Mouse (Mus musculus): ENCODE results near the gene Ikbke. TPM values are rescaled to one million over a fixed set of nuclear protein-coding genes. Genes with fewer than 3 reads are reported as not detected.

Ikbke gene
- total and polyA plus RNA-seq, 3 experiments, result 14.0 to 43.8 (median 29.5) TPM

GRCm38 (mm10) chr1:131293922-131294250, 14.5 kb upstream of the Ikbke start:
- Histone ChIP-seq H3K9ac (ENCODE audit: insufficient read depth, low read depth) (no peak overlapping the region), H3K4me3 (replicated peaks in 1 of 3; ENCODE audit: low read depth in 2 of 3, low read length in 2 of 3, poor library complexity in 1 of 3) (no peak overlapping the region), H3K36me3 (replicated peaks in 1 of 2; ENCODE audit: control insufficient read depth in 1 of 2, insufficient read depth in 1 of 2, low read length in 1 of 2) (peaks cover 47 to 86% of the 10 kb centered on the region in 2 experiments), H3K79me2 (replicated peaks; ENCODE audit: control insufficient read depth, extremely low read depth, insufficient read depth, poor library complexity, severe bottlenecking) (no peaks in the 10 kb centered on the region), H3K27ac (ENCODE audit: insufficient read depth, low read depth) (no peak overlapping the region), H3K4me2 (ENCODE audit: insufficient read depth, low read depth, poor library complexity, severe bottlenecking) (no peak overlapping the region), H3K4me1 (ENCODE audit: control insufficient read depth in 1 of 2, insufficient read depth in 2 of 2) (no peaks in the 10 kb centered on the region), H3K9me3 (replicated peaks; ENCODE audit: low read length) (no peaks in the 10 kb centered on the region), H3K27me3 (replicated peaks) (no peaks in the 10 kb centered on the region)
- DNase-seq (ENCODE audit: extremely low read depth), result no peak
- dilution Hi-C loops (cut with MboI; ENCODE audit: extremely low pct_ligation_motif_present, extremely low pct_unique_long_range_greater_than_20kb, low sequenced_read_pairs) (no loop called here), in situ Hi-C loops (cut with MboI; ENCODE audit: low pct_ligation_motif_present, low pct_unique_long_range_greater_than_20kb, low sequenced_read_pairs) (no loop called here)
- TF ChIP-seq USF1 (IDR thresholded peaks at IDR 0.05; ENCODE audit: low read depth, low read length) (no peak), KAT2A (IDR thresholded peaks at IDR 0.05; ENCODE audit: insufficient replicate concordance, low read length) (no peak), HCFC1 (IDR thresholded peaks at IDR 0.05; ENCODE audit: low read depth, low read length) (no peak), MYC (IDR thresholded peaks at IDR 0.05; ENCODE audit: low read depth, low read length) (no peak), RCOR1 (conservative IDR thresholded peaks at IDR 0.05; ENCODE audit: low read depth, low read length) (no peak), MEF2A (IDR thresholded peaks at IDR 0.05; ENCODE audit: borderline replicate concordance, low read depth, low read length) (no peak), TCF12 (IDR thresholded peaks at IDR 0.05; ENCODE audit: low read depth, low read length) (no peak), POLR2AphosphoS2 (IDR thresholded peaks at IDR 0.05; ENCODE audit: low read depth, low read length) (no peak), JUN (IDR thresholded peaks at IDR 0.05; ENCODE audit: insufficient read depth, low read depth, low read length) (no peak), GABPA (IDR thresholded peaks at IDR 0.05; ENCODE audit: insufficient replicate concordance, low read depth, low read length) (no peak), CTCF (conservative IDR thresholded peaks at IDR 0.05 in 1 of 2, IDR thresholded peaks at IDR 0.05 in 1 of 2; ENCODE audit: low read depth in 2 of 2, low read length in 2 of 2) (no peak), ZMIZ1 (IDR thresholded peaks at IDR 0.05; ENCODE audit: low read depth, low read length) (no peak), MAX (IDR thresholded peaks at IDR 0.05; ENCODE audit: low read length) (no peak), ZKSCAN1 (IDR thresholded peaks at IDR 0.05; ENCODE audit: borderline replicate concordance, low read depth, low read length) (no peak), ETS1 (conservative IDR thresholded peaks at IDR 0.05; ENCODE audit: low read depth, low read length) (no peak), BHLHE40 (IDR thresholded peaks at IDR 0.05; ENCODE audit: low read depth, low read length) (no peak)

GRCm38 (mm10) chr1:131293221-131293921, 14.0 kb upstream of the Ikbke start:
- H3K27me3 ChIP-seq (replicated peaks), result no peaks in the 10 kb centered on the region
- H3K4me3 ChIP-seq (replicated peaks in 1 of 3; ENCODE audit: low read depth in 2 of 3, low read length in 2 of 3, poor library complexity in 1 of 3), result no peak overlapping the region
- peaks cover 46 to 87% of the 10 kb centered on the region in 2 experiments for H3K36me3 ChIP-seq (replicated peaks in 1 of 2; ENCODE audit: control insufficient read depth in 1 of 2, insufficient read depth in 1 of 2, low read length in 1 of 2)
- no peak for TF ChIP-seq MAFK (IDR thresholded peaks at IDR 0.05; ENCODE audit: insufficient replicate concordance, low read length)
- no peak for TF ChIP-seq E2F4 (IDR thresholded peaks at IDR 0.05; ENCODE audit: insufficient replicate concordance, low read depth, low read length)
- TF ChIP-seq UBTF (IDR thresholded peaks at IDR 0.05; ENCODE audit: low read depth, low read length), result no peak
- TF ChIP-seq GABPA (IDR thresholded peaks at IDR 0.05; ENCODE audit: insufficient replicate concordance, low read depth, low read length), result no peak
- TF ChIP-seq HCFC1 (IDR thresholded peaks at IDR 0.05; ENCODE audit: low read depth, low read length), result no peak
- peak in 1 of 2 experiments; percentile 28; a peak in 2 of 4 replicates for TF ChIP-seq CTCF (conservative IDR thresholded peaks at IDR 0.05 in 1 of 2, IDR thresholded peaks at IDR 0.05 in 1 of 2; ENCODE audit: low read depth in 2 of 2, low read length in 2 of 2)
- TF ChIP-seq POLR2A (IDR thresholded peaks at IDR 0.05; ENCODE audit: low read depth, low read length), result no peak
- no peak for TF ChIP-seq IRF4 (IDR thresholded peaks at IDR 0.05; ENCODE audit: low read depth, low read length)
- TF ChIP-seq JUND (conservative IDR thresholded peaks at IDR 0.05; ENCODE audit: low read depth, low read length), result no peak
- peak; percentile 30 for TF ChIP-seq SMC3 (IDR thresholded peaks at IDR 0.05; ENCODE audit: low read depth, low read length)
- no peak for TF ChIP-seq ZMIZ1 (IDR thresholded peaks at IDR 0.05; ENCODE audit: low read depth, low read length)
- no peak for TF ChIP-seq JUN (IDR thresholded peaks at IDR 0.05; ENCODE audit: insufficient read depth, low read depth, low read length)
- TF ChIP-seq MXI1 (IDR thresholded peaks at IDR 0.05; ENCODE audit: low read depth, low read length), result no peak
- TF ChIP-seq CHD1 (IDR thresholded peaks at IDR 0.05; ENCODE audit: low read depth, low read length), result no peak
- TF ChIP-seq RAD21 (IDR thresholded peaks at IDR 0.05; ENCODE audit: low read depth, low read length), result peak; percentile 27
- no peak for TF ChIP-seq POLR2AphosphoS2 (IDR thresholded peaks at IDR 0.05; ENCODE audit: low read depth, low read length)
- TF ChIP-seq ZC3H11A (IDR thresholded peaks at IDR 0.05; ENCODE audit: low read depth, low read length), result no peak
- no peak for TF ChIP-seq MAX (IDR thresholded peaks at IDR 0.05; ENCODE audit: low read length)
- TF ChIP-seq PAX5 (IDR thresholded peaks at IDR 0.05; ENCODE audit: low read length), result no peak
- TF ChIP-seq USF1 (IDR thresholded peaks at IDR 0.05; ENCODE audit: low read depth, low read length), result no peak
- dilution Hi-C loops (cut with MboI; ENCODE audit: extremely low pct_ligation_motif_present, extremely low pct_unique_long_range_greater_than_20kb, low sequenced_read_pairs), result no loop called here
- no peak overlapping the region for H3K4me2 ChIP-seq (ENCODE audit: insufficient read depth, low read depth, poor library complexity, severe bottlenecking)
- no peak overlapping the region for H3K27ac ChIP-seq (ENCODE audit: insufficient read depth, low read depth)
- H3K79me2 ChIP-seq (replicated peaks; ENCODE audit: control insufficient read depth, extremely low read depth, insufficient read depth, poor library complexity, severe bottlenecking), result no peaks in the 10 kb centered on the region
- in situ Hi-C loops (cut with MboI; ENCODE audit: low pct_ligation_motif_present, low pct_unique_long_range_greater_than_20kb, low sequenced_read_pairs), result no loop called here
- no peaks in the 10 kb centered on the region for H3K9me3 ChIP-seq (replicated peaks; ENCODE audit: low read length)
- no peak for DNase-seq (ENCODE audit: extremely low read depth)
- no peaks in the 10 kb centered on the region for H3K4me1 ChIP-seq (ENCODE audit: control insufficient read depth in 1 of 2, insufficient read depth in 2 of 2)
- H3K9ac ChIP-seq (ENCODE audit: insufficient read depth, low read depth), result no peak overlapping the region
